Mouse (Mus musculus) kidney, embryonic 14.5 days (tissue): ENCODE results near the gene Fam172a. TPM values are rescaled to one million over a fixed set of nuclear protein-coding genes. Genes with fewer than 3 reads are reported as not detected.

Source experiments
- ATAC-seq: fragments of 200-750 bp; cut with Nextera tagmentation; 2 replicates; pipeline ENCODE4 v1.8.0; 2017; ENCODE audit warnings: moderate number of reproducible peaks, mild to moderate bottlenecking, moderate TSS enrichment, moderate library complexity; ENCODE audit not compliant: low FRiP score, low TSS enrichment
- H3K27ac ChIP-seq: fragments of 300-500 bp; sonication (generic); 2 replicates; pipeline ENCODE4 v1.5.1; 2014; ENCODE audit warnings: low read depth, mild to moderate bottlenecking, low read length, moderate library complexity, mixed read lengths
- H3K27me3 ChIP-seq: fragments of 300-500 bp; sonication (generic); 2 replicates; pipeline ENCODE4 v1.6.1; 2014; ENCODE audit warnings: mild to moderate bottlenecking, low read length; ENCODE audit not compliant: control insufficient read depth, insufficient read depth
- H3K36me3 ChIP-seq: fragments of 300-500 bp; sonication (generic); 2 replicates; pipeline ENCODE4 v1.6.1; 2014; ENCODE audit warnings: low read length, mixed read lengths; ENCODE audit not compliant: control insufficient read depth, insufficient read depth
- H3K4me1 ChIP-seq: fragments of 300-500 bp; sonication (generic); 2 replicates; pipeline ENCODE4 v1.6.1; 2014; ENCODE audit warnings: low read length, mixed read lengths; ENCODE audit not compliant: control insufficient read depth, insufficient read depth
- H3K4me2 ChIP-seq: fragments of 300-500 bp; sonication (generic); replicated peaks from 2 replicates; pipeline ENCODE4 v1.6.1; 2014; ENCODE audit warnings: low read depth, mild to moderate bottlenecking, low read length
- H3K4me3 ChIP-seq: fragments of 300-500 bp; sonication (generic); 2 replicates; pipeline ENCODE4 v1.5.1; 2014; ENCODE audit warnings: mild to moderate bottlenecking, low read length
- H3K9ac ChIP-seq: fragments of 300-500 bp; sonication (generic); 2 replicates; pipeline ENCODE4 v1.6.1; 2014; ENCODE audit warnings: low read depth, mild to moderate bottlenecking, low read length, moderate library complexity
- H3K9me3 ChIP-seq: fragments of 300-500 bp; sonication (generic); 2 replicates; pipeline ENCODE4 v1.6.1; 2016; ENCODE audit warnings: low read length; ENCODE audit not compliant: control insufficient read depth
- WGBS: fragments of 180-500 bp; shearing (Covaris S2); extraction: QIAGEN DNeasy Blood & Tissue Kit; methylation state at CpG from one replicate; pipeline ENCODE4 v1.1.7; 2014; 5-methylcytosine and 5-hydroxymethylcytosine counted together
- polyA plus RNA-seq: library from polyadenylated mRNA; unstranded; fragments of >200 nt; fragmentation: Nextera tagmentation; extraction: Ambion mirVana; gene quantifications from 2 replicates; pipeline ENCODE4 v1.2.1, GENCODE M21; 2014

The Fam172a gene
- polyA plus RNA-seq, 1 experiment from 2014 or later, result 28.8 TPM

- H3K9ac ChIP-seq, result no peak overlapping the region
- no peaks in the 10 kb centered on the region for H3K9me3 ChIP-seq
- no peak overlapping the region for H3K4me2 ChIP-seq
- H3K27ac ChIP-seq, result no peak overlapping the region
- H3K4me1 ChIP-seq, result no peaks in the 10 kb centered on the region; the same call in 1 of the 2 replicates
- ATAC-seq, result no peak
- H3K4me3 ChIP-seq, result no peak overlapping the region
- no peaks in the 10 kb centered on the region for H3K36me3 ChIP-seq
- 62% methylated on average over 2 of the region's 2 CpGs for WGBS
- H3K27me3 ChIP-seq, result no peaks in the 10 kb centered on the region
Measured at GRCm38 (mm10) chr13:78102337-78102736, 400.5 kb downstream of the Fam172a start.

- 78% methylated on average over 3 of the region's 3 CpGs for WGBS
- no peak overlapping the region for H3K4me3 ChIP-seq
- no peak overlapping the region for H3K27ac ChIP-seq
- no peaks in the 10 kb centered on the region for H3K27me3 ChIP-seq
- H3K9me3 ChIP-seq, result no peaks in the 10 kb centered on the region
- no peaks in the 10 kb centered on the region for H3K36me3 ChIP-seq
- no peaks in the 10 kb centered on the region; the same call in 1 of the 2 replicates for H3K4me1 ChIP-seq
- no peak overlapping the region for H3K4me2 ChIP-seq
- H3K9ac ChIP-seq, result no peak overlapping the region
- ATAC-seq, result no peak
Measured at GRCm38 (mm10) chr13:78104851-78105250, 403.0 kb downstream of the Fam172a start.

- H3K27ac ChIP-seq, result no peak overlapping the region
- no peaks in the 10 kb centered on the region for H3K4me1 ChIP-seq
- H3K4me3 ChIP-seq, result no peak overlapping the region
- no peak overlapping the region for H3K9ac ChIP-seq
- H3K4me2 ChIP-seq, result no peak overlapping the region
- ATAC-seq, result no peak
- H3K36me3 ChIP-seq, result no peaks in the 10 kb centered on the region
- H3K9me3 ChIP-seq, result no peaks in the 10 kb centered on the region
- H3K27me3 ChIP-seq, result no peaks in the 10 kb centered on the region
- 82% methylated on average over 4 of the region's 4 CpGs for WGBS
Measured at GRCm38 (mm10) chr13:78110648-78111047, 408.8 kb downstream of the Fam172a start.

GRCm38 (mm10) chr13:78113978-78114377, 412.1 kb downstream of the Fam172a start:
- WGBS, result 92% methylated on average over 4 of the region's 4 CpGs
- no peak for ATAC-seq

GRCm38 (mm10) chr13:78118715-78119114, 416.9 kb downstream of the Fam172a start:
- Histone ChIP-seq H3K9ac (no peak overlapping the region), H3K4me2 (no peak overlapping the region), H3K27me3 (no peaks in the 10 kb centered on the region), H3K4me3 (no peak overlapping the region), H3K9me3 (no peaks in the 10 kb centered on the region), H3K36me3 (no peaks in the 10 kb centered on the region), H3K27ac (no peak overlapping the region), H3K4me1 (no peaks in the 10 kb centered on the region)
- ATAC-seq, result no peak
- WGBS, result 84% methylated on average over 1 of the region's 1 CpGs

More at GRCm38 (mm10) chr13:78113978-78114377, 412.1 kb downstream of the Fam172a start:
- no peaks in the 10 kb centered on the region for H3K4me1 ChIP-seq
- no peaks in the 10 kb centered on the region for H3K9me3 ChIP-seq
- H3K9ac ChIP-seq, result no peak overlapping the region
- no peak overlapping the region for H3K4me2 ChIP-seq
- H3K36me3 ChIP-seq, result no peaks in the 10 kb centered on the region
- no peaks in the 10 kb centered on the region for H3K27me3 ChIP-seq
- H3K4me3 ChIP-seq, result no peak overlapping the region
- H3K27ac ChIP-seq, result no peak overlapping the region

GRCm38 (mm10) chr13:78121991-78122390, 420.2 kb downstream of the Fam172a start:
- WGBS, result 94% methylated on average over 7 of the region's 7 CpGs
- H3K4me1 ChIP-seq, result no peaks in the 10 kb centered on the region
- no peaks in the 10 kb centered on the region for H3K9me3 ChIP-seq
- no peak overlapping the region for H3K4me3 ChIP-seq
- no peak overlapping the region for H3K27ac ChIP-seq
- H3K9ac ChIP-seq, result no peak overlapping the region
- H3K27me3 ChIP-seq, result no peaks in the 10 kb centered on the region
- H3K36me3 ChIP-seq, result no peaks in the 10 kb centered on the region
- no peak for ATAC-seq
- H3K4me2 ChIP-seq, result no peak overlapping the region

- no peak overlapping the region for H3K27ac ChIP-seq
- H3K4me3 ChIP-seq, result no peak overlapping the region
- 88% methylated on average over 4 of the region's 4 CpGs for WGBS
- H3K9ac ChIP-seq, result no peak overlapping the region
- no peaks in the 10 kb centered on the region for H3K4me1 ChIP-seq
- no peaks in the 10 kb centered on the region for H3K9me3 ChIP-seq
- H3K4me2 ChIP-seq, result no peak overlapping the region
- no peak for ATAC-seq
- H3K36me3 ChIP-seq, result no peaks in the 10 kb centered on the region
- H3K27me3 ChIP-seq, result no peaks in the 10 kb centered on the region
Measured at GRCm38 (mm10) chr13:78123911-78124426, 422.1 kb downstream of the Fam172a start.

- Histone ChIP-seq H3K4me2 (no peak overlapping the region), H3K36me3 (no peaks in the 10 kb centered on the region), H3K9me3 (no peaks in the 10 kb centered on the region), H3K4me3 (no peak overlapping the region), H3K27me3 (no peaks in the 10 kb centered on the region), H3K9ac (no peak overlapping the region), H3K27ac (no peak overlapping the region), H3K4me1 (no peaks in the 10 kb centered on the region)
- ATAC-seq, result no peak
- WGBS, result 87% methylated on average over 5 of the region's 5 CpGs
Measured at GRCm38 (mm10) chr13:78157465-78157864, 455.6 kb downstream of the Fam172a start.

- no peaks in the 10 kb centered on the region for H3K9me3 ChIP-seq
- H3K27ac ChIP-seq, result no peak overlapping the region
- H3K27me3 ChIP-seq, result peaks cover 25% of the 10 kb centered on the region
- H3K9ac ChIP-seq, result no peak overlapping the region
- no peak overlapping the region for H3K4me2 ChIP-seq
- H3K4me3 ChIP-seq, result no peak overlapping the region
- no peaks in the 10 kb centered on the region for H3K4me1 ChIP-seq
- 45% methylated on average over 2 of the region's 2 CpGs for WGBS
- H3K36me3 ChIP-seq, result no peaks in the 10 kb centered on the region
- no peak for ATAC-seq
Measured at GRCm38 (mm10) chr13:78162149-78162548, 460.3 kb downstream of the Fam172a start.
